In the genomic region with DNA sequence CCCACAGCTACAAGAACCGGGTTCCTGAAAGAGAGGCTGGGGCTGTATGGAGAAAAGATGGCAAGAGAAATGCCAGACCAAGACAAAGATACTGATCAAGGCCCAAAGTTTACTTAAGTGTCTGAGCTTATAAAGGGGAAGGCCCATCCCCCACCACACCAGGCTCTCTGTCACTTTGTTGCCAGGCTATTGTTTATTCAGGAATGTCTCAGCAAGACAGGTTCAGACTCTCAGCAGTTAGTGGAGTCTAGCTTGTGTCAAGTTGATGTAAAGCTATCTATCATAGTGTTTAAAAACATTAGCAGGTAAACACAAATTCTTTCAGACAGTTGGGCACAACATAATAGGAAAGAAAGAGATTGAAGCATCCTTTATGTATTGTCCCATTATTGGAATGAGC, we compare ENCODE assay signal across 10 mouse cellular contexts.
"Had no signal": no experiment of that assay in that cellular context is flagged by ENCODE, and none has a peak within 500 bp of the region (broad histone marks: within the 10 kb centered on the region; RNA-seq: fewer than 3 reads in every experiment).

No protein-coding gene starts in this region.

- H3K9ac ChIP-seq: limb, embryonic 13.5 days; liver, embryonic 14.5 days; neural tube, embryonic 12.5 days had no signal

- H3K36me3 ChIP-seq: limb, embryonic 13.5 days; neural tube, embryonic 12.5 days had no signal

- H3K27ac ChIP-seq: limb, embryonic 13.5 days; liver, embryonic 14.5 days; neural tube, embryonic 12.5 days; stomach, postnatal 0 days had no signal

- DNase-seq: kidney, adult 18-20 months; kidney, postnatal 10 days; left cerebral cortex, postnatal 4 days; lung, adult 18-20 months; right cerebral cortex, postnatal 14 days; thymus, postnatal 4 days had no signal

- H3K27me3 ChIP-seq: limb, embryonic 13.5 days; neural tube, embryonic 12.5 days had no signal

- H3K4me2 ChIP-seq: limb, embryonic 13.5 days; neural tube, embryonic 12.5 days had no signal

- H3K9me3 ChIP-seq: limb, embryonic 13.5 days; neural tube, embryonic 12.5 days had no signal

- H3K4me3 ChIP-seq: limb, embryonic 13.5 days; neural tube, embryonic 12.5 days had no signal

- H3K4me1 ChIP-seq: limb, embryonic 13.5 days; neural tube, embryonic 12.5 days had no signal
